Mouse (Mus musculus) C2C12 (cell line): ENCODE measurements around the gene Rabgap1.

Source experiments
- CTCF ChIP-seq: IDR thresholded peaks from one replicate; pipeline ENCODE4 v1.5.1; 2011; ENCODE audit not compliant: control insufficient read depth, insufficient read depth, insufficient read length
- MAX ChIP-seq: IDR thresholded peaks from one replicate; pipeline ENCODE4 v1.6.1; 2011; ENCODE audit warnings: mild to moderate bottlenecking, control low read depth

GRCm38 (mm10) chr2:37486408-37486807 is 43.3 kb downstream of the Rabgap1 start:
- TF ChIP-seq CTCF: no peak
- no peak for TF ChIP-seq MAX
